Mouse (Mus musculus): Measurements from ENCODE around the gene Muc1.
A peak's percentile ranks its signal among the peaks of the same experiment; 100 is the strongest.

Gene Muc1

DNA sequence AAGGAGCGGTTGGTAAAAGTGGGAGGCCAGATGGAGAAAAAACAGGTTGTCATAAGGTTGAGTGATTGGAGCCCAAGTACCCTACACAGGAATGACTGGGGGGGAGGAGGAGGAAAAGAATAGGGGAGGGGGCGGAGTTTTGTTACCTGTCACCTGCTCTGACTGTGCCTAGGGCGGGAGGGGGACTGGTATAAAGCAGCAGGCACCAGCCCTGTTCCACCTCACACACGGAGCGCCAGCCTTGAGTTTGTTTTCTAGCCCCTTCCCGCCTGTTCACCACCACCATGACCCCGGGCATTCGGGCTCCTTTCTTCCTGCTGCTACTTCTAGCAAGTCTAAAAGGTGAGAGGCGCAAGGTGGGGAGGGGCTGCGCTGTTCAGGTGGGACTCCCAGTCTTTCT is at the start of gene Muc1:
Muc1 (plus strand) TSS at position 222 of the 400 bp plus-strand sequence.
- DNase-seq, result no peak

DNA sequence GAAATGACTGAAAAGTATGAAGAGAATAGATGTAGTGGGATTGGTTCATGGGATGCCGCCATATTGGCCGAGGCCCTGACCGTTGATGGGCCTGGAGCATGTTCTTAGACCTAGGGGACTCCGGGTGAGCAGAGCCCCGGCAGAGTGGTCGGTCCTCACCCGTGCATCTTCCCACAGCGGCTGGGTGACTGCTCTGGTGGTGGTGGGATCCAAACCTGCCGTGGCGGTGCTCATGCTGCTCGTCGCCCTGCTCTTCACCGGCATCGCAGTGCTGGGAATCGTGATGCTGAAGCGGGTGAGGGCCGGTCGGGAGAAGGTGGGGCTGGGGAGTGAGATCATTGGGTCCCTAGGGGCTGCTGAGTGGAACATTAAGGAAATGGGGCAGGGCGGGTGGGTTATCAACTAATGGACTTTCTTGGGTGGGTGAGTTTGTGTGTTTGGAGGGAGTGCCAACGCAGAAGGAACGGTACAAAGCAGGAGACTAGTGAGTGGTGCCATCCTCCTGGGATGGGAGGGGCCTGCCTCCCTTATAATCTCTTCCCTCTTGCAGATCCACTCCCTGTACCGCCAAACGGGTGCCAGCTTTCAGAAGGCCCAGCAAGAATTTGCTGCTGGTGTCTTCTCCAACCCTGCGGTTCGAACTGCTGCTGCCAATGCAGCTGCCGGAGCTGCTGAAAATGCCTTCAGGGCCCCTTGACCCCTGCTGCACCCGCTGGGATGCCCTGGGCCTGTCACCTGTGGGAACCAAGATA is 46.9 kb upstream of the Muc1 start:
- no peak for DNase-seq

DNA sequence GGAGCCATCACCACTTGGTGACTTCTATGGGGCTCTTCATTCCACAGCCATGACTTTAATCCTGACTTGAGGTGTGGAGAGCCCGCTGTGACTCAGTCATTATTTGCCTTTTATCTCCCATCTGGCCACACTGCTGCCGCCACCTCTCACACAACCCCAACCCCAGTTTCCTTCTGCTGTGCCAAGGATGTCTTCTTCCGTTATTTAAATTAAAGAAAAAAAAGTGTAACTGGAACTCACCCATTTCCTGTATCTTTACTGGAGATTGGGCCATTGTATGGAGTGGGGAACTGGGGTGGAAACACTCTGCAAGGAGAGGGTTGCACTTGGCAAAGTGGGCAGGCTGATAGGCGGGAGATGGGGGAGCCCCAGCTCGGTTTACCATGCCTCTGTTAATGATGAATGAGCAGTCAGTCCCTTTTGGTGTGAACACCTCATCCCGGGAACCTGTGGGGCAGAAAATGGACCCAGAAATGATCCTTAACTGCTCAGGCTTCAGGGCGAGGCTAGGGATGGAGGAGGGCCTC is 46.3 kb upstream of the Muc1 start:
- DNase-seq, result no peak

DNA sequence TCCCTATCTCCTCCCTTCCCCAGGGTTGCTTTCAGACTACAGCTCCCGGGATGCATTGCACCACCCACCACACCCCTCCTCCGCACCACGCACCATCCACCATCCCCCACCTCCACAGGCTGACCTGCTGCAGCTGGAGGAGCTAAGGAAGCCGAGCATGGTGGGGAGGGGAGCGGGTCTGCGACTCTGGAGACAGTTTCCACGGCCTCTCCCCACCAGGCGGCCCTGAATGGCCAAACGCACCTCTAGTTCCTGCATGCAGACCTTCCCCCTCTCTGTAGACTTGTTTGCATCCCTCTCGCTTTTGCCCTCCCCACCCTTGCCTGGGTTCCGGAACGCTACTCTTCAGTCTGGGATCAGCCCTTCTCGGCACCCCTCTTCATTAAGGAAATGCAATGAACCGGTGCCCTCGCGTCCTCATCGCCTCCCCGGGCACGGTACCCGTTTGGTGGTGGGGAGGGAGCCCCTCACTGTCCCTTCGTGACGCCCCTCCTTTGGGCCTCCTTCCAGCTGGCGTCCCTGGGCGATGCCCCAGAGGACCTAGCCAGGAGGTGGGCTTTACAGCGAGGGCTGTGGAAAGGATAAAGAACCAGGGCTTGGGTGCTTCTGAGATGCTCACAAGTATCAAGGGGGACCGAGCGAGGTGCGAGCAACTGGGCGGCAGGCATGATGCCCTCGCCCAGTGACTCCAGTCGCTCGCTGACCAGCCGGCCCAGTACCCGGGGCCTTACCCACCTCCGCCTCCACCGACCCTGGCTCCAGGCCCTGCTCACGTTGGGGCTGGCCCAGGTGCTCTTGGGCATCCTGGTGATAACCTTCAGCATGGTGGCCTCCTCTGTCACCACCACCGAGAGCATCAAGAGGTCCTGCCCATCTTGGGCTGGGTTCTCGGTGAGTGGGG is 45.5 kb upstream of the Muc1 start, which contains the start of gene Fam189b:
Fam189b (plus strand) TSS at position 86 of the 901 bp plus-strand sequence.
- peak; percentile 85 for DNase-seq

DNA sequence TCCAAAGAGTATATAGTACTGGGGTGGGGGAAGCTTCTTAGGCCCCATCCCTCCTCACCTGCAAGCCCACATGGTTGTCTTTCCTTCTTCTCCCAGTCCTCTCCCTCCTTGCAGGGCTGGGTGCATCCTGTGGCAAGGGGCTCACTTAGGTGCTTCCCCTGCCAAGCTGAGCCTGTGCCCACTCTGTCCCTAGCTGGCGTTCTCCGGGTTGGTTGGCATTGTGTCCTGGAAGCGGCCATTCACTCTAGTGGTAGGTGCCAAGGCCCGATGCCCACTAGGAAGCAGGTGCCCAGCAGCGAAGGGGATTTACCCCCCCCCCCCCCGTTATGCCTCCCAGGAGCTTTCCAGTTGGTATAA is 44.9 kb upstream of the Muc1 start:
- peak; percentile 55 for DNase-seq

DNA sequence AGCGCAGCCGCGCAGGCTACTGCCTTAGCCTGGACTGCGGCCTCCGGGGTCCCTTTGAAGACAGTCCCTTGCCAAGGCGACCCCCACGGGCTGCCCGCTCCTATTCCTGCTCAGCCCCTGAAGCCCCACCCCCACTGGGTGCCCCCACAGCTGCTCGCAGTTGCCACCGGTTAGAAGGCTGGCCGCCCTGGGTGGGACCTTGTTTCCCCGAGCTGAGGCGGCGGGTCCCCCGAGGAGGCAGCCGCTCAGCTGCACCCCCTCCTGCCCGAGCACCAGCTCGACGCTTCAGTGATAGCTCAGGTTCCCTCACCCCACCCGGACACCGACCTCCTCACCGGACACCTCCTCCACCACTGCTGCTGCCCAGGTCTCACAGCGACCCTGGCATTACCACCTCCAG is 41.7 kb upstream of the Muc1 start:
- no peak for DNase-seq

DNA sequence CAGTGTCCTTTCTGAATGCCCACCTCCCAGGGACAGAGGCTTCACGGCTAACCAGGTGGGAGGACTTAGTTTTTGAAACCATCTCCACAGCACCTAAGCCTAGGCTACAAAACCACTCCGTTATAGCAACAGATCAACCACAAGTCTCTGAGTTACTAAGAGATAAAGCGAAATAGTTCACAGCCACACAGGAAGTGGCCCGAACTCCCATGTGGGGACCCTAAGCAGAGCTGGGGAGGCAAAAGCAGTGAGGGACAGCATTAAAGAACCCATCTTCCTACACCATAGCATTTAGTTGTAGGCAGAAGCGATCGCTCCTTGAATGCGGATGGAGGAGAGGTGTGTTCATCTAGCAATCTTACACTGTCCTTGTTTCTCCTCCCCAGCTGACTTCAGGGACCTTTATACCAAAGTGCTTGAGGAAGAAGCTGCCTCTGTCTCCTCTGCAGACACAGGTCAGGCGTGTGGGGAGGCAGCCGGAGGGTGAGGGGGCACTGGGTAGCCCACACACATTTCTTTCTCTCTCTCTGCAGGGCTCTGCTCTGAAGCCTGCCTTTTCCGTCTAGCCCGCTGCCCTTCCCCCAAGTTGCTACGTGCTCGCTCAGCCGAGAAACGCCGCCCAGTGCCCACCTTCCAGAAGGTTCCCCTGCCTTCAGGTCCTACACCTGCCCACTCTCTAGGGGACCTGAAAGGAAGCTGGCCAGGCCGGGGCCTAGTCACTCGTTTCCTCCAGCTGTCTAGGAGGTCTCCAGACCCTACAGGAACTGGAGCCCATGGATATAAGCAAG is 41.0 kb upstream of the Muc1 start:
- DNase-seq, result no peak

DNA sequence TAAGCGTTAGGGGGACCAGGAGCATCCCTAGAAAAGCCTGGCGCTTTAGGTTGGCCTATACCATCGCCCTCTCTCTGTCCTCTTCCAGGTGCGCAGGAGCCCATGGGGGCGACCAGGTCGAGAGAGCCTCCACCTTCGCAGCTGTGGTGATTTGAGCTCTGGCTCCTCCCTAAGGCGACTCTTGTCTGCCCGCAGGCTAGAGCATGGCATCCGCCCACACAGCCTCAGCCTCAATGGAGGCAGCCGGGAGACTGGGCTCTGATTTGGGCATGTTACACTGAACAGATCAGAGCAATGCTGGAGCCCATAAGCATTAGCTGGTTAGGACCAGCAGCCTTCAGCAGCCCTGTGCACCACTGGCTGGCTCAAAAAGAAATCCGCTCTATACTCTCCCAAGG is 40.4 kb upstream of the Muc1 start:
- DNase-seq, result no peak

DNA sequence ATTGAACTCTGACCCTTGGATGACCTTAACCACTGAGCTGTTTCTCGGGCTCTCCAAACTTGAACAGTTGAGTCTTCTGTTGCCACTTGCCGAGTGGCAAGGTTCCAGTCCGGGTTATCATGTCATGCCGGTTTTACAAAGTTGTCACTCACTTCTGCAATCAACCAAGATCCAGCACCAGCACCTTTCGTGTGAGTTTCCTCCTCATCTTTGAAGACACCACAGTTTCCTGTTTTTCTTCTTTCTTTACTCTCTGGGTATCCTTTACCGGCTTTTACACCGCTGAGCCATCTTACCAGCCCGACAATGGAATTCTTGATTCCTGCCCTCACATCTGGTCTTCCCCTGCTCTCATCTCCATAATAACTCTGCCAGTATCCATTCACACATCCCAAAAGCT is 38.4 kb upstream of the Muc1 start:
- DNase-seq, result no peak

DNA sequence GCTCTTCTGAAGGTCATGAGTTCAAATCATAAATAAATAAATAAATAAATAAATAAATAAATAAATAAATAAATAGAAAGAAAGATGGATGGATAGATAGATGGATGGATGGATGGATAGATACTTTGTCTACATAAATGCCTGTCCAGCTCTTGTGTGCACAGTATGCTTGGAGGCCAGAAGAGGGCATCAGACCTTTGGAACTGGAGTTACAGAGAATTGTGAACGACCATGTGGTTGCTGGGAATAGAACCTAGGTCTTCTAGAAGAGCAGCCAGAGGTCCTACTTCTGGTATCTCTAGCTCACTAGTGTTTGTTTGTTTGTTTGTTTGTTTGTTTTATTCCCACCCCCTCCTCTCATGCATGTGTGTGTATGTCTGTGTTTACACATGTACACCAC is 35.5 kb upstream of the Muc1 start:
- no peak for DNase-seq

DNA sequence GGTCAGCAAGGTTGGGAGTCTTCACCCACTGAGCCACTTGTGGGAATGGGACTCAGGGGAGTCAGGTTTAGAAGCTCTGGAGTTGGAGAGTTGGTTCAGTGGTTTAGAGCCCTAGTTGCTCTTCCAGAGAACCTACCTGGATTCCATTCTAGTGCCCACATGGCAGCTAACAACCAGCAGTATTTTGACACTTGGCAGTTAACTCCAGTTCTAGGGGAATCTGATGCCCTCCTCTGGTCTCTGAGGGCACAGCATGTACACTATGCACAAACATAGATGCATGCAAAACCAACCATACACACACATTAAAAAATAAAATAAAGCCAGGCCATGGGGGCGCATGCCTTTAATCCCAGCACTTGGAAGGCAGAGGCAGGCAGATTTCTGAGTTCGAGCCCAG is 35.0 kb upstream of the Muc1 start:
- DNase-seq, result no peak

DNA sequence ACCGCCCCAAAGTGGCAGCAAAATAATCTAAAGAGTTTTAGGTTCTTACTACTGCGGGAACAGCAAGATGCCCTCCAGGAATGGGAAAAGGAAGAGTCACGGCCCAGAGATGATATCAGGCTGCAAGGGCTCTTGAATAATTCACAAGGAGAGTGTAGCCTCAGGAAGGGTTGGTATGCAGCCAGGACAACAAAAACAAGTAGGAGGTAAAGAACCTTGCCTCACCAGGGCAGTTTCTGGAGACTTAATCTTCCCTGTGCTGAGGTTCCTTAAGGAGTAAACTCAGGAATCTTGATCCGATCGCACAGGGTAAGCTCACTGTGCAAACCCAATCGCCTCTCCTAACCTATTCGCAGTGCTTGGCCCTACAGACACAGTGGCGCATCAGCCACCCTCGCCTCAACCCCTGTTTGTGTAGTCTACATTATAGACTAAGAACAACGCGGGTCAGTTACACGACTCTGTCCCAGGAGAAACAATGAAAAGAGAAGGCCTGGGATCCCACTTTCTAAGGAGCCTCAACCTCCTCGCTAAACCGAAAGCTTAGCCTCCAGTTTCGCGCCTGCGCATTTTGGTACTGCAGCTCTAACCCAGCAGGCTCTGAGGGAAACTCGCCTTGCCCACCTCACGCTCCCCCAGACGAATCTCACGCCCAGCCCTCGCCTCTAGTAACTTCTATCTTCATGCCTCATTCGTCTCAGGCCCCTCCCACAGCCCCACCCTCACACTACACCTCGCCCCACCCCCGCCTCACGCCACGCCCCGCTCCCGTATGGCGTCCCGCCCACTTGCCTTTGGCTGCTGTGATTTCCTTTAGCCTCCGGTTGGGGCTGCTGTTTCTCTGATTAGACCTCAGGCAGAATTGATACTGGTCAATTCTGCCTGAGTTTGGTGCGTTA is 32.6 kb upstream of the Muc1 start:
- DNase-seq, result peak; percentile 86

DNA sequence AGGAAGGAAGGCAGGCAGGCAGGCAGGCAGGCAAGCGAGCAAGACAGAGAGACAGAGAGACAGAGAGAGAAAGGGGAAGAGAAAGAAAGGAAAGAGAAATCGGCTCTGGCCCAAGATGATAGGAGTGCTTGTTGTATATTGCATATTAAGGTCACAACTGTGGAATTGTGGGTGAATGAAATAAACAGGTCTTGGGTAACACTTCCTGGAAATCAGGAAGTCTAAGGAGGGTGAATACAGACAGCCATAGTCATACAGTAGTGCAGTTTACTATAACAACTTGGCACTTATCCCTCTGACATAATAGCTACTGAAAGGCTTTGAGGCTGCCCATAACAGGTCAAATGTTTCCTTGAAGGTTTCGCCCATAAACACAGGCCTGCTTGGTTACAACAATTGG is 29.0 kb upstream of the Muc1 start:
- no peak for DNase-seq

DNA sequence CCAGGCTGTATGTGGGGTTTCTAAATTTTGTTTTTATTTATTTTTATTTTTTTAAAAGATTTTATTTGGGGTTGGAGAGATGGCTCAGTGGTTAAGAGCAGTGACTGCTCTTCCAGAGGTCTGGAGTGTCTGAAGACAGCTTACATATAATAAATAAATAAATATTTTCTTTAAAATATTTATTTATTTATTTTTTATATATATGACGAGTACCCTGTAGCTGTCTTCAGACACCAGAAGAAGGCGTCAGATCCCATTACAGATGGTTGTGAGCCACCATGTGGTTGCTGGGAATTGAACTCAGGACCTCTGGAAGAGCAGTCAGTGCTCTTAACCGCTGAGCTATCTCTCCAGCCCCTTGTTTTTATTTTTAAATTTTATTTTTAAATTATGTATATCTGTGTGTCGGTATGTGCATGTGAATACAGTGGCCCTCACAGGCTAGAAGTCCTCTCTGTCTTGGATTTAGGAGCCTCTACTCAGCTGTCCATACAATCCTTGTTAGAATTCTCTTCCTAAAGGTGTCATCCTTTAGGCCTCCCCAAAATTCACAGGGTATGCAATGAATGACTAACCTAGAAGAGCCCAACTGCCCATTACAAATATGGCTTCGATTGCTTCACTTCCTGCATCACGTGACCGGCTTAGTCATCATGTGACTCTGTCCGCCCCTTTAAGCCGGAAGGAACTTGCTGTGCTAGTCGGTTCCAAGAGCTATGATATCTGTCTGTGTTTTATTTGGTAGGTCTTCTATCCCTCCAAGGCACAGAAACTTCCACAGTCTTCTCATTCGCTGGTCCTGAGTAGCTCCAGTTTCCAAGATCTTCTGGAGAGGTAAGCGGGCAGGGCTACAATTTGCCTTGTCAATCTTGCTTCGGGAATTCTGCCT is 26.4 kb upstream of the Muc1 start, which contains the start of gene Gba:
Gba (plus strand) TSS at position 676 of the 889 bp plus-strand sequence.
- peak; percentile 82 for DNase-seq

DNA sequence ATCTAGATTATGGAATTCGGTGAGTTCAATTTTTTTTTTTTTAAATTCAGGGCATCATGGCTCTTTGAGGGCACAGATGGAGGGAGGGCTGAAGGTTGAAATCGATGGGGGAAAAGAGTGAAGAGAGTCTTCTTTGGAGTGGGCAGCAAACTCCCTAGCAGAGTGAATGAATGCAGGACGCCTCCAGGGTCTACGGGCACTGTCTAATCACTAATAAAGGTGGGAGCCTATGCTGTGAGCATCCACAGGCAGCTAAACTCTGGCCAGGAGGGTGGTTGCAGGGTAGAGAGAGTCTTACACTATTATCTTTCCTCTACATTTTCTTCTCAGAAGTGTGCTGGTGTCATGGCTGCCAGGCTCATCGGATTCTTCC is 25.7 kb upstream of the Muc1 start:
- DNase-seq, result no peak

DNA sequence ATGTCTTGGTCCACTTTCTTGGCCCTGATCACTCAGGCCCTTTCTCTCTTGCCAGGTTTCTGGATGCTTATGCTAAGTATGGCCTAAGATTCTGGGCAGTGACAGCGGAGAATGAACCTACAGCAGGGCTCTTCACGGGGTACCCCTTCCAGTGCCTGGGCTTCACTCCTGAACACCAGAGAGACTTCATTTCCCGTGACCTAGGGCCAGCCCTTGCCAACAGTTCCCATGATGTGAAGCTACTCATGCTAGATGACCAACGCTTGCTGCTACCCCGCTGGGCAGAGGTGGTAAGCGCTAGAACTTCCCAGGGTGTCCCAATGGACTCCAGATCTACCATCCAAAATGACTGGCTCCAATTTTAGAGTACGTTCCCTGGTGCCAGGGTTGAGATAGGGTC is 22.8 kb upstream of the Muc1 start:
- DNase-seq, result no peak

DNA sequence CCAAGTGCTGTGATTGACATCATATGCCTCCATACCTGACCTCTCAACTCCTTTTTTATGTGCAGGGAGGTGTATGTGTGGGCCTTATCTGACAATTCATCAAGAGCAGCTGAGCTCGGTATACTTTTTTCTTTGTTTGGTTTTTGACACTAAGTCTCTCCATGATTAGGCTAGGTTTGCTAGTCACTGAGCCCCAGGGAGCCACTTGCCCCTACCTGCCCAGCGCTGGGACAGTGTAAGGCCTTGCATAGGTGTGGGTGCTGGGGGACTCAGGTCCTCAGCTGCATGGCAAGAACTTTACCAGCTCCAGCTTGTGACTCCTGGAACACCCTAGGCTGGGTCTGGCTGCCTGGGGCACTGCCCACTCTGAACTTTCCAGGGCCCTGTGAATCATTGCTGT is 22.2 kb upstream of the Muc1 start:
- no peak for DNase-seq

DNA sequence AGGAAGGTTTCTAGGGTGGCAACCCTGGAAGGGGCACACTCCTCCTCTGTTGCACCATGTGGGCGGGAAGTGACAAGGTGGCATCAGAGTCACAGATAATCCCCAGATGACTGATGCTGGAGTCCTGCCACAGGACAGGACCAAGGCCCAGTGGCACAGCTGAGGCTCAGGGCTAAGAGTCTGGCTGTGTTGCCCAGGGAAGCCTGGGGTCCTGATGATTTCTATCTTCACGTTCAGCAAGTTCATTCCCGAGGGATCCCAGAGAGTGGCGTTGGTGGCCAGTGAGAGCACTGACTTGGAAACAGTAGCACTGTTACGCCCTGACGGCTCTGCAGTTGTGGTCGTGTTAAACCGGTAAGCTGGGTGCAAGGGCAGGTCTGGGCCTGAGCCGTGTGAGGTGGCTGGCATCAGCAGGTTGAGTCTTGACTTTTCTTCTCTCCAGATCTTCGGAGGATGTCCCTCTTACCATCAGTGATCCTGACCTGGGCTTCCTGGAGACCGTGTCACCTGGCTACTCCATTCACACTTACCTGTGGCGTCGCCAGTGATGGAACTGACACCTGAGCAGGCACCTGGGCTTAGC is 20.7 kb upstream of the Muc1 start:
- no peak for DNase-seq

DNA sequence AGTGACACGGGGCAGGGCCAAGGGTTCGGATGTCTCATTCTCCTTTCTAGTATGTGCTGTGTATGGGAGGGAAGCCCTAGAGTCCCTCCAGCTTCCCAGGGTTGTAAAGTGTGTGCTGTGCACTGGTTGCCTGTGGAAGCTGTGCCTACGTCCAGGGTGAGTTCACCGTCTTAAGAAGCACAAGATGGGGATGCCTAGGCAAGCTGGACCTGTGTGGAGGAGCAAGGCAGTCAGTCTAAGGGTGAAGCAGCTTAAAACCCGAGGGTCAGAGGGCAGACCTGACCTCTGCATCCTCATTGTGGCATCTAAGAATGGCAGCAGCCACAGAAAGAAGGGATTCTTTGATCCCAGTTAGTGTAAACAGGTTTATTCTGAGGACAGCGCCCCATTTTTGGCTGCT is 20.1 kb upstream of the Muc1 start:
- no peak for DNase-seq

DNA sequence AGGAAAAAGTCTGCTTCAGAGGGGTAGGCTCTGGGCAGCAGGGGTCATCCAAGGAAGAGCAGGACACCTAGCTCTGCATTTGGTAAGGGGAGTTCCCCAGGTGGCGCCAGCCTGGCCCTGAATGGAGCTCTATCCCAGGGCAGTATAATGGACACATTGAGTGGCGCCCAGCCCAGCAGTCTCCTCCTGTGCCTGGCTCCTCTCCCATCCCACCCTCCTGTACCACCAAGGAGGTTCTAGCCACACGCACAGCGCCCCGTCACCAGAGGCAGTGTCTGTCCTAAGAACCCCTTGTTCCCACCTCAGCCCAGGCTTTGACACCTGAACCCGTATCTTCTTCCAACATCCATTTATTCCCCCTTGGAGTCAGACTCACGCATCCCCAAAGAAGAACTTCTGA is 19.1 kb upstream of the Muc1 start:
- DNase-seq, result no peak

DNA sequence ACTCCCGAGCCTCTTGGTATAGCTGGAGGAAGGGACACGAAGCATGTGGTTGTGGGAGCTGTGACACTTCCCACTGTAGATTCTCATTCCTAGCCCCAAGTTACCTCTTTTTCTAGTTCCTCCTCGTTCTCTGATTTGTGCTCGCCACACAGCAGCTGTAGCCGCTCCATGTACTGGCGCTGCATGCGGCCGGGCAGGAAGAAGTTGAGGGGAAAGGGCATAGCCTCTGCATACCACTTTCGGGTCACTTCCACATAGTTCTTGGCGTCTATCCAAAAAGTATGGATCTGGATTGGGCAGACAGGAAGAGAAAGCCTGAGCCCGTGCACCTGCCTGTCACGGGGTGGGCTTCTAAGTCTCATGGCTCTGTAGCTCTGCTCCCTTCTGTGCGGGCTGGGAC is 18.7 kb upstream of the Muc1 start:
- no peak for DNase-seq
